Mouse (Mus musculus): ENCODE data around the gene Sema6c. TPM values are rescaled to one million over a fixed set of nuclear protein-coding genes. Genes with fewer than 3 reads are reported as not detected.

Gene Sema6c
- total RNA-seq, 2 experiments from 2014 or later = 48.6 to 52.6 TPM

DNA sequence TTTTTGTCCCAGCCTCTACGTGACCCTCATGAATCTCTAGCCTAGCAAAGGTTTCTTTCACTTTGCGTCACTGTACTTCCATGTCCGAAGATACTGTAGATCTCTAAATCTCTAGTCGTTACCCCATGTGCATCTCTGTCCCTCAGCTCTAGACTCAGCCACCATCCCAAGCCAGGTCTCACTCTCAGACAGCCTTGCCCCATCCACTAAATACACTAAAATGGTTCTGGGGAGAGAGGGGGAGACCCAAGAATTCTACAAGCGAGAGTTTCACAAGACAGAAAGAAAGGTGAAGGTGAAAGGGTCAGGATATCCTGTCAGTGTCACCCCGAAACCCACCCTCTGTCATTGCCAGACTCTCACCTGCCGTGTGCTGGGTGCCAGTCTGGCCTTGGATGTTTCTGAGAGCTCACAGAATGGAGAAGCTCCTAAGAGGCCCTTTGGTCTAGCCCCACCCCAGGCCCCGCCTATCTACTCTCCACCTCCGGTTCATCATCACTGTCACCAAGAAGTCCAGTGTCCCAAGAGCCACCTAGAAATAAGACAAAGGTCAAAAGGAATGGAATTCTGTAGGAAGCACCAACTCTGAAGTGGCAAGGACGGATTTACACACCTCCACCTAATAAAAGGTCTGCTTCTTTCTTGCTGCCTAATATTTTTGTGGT is 18.2 kb upstream of the Sema6c start, which contains the start of gene Tnfaip8l2:
Gene Tnfaip8l2 (minus strand): TSS at position 409 of the 665 bp plus-strand sequence.
- no peak for DNase-seq (ENCODE audit: low spot score in 2 of 2)

DNA sequence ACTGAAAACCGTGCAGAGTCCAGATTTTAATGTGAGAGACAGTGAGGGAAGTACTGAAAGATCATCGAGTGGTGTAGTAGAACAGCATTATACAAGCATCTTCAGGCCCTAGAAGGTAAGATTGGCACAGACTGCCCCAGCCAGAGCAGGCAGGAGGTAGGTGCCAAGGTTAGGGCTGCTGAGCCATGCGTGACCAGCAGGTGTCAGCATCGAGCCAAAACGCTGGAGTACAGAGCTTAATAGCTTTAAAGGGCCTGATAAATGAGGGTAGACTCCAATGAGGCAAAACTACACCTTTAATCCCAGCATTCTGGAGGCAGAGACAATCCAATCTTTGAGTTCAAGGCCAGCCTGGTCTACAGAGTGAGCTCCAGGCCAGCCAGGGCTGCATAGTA is 17.6 kb upstream of the Sema6c start:
- peak; percentile 86 to 88 for DNase-seq (ENCODE audit: low spot score in 2 of 2)

DNA sequence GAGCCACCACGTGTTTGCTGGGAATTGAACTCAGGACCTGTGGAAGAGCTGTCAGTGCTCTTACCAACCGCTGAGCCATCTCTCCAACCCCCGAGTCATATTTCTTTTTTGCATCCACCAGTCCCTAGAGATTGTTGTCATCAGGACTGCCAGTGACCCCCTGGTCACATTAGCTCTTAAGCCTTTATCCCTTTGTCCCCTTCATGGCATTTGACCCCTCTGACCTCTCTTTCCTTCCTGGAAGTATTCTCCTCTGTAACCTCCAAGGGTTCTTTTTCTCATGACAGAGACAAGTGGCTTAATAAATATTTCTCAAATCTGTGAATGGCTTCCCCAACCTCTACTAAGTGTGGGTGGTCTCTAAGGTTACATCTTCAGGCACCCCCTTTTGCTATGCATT is 12.3 kb upstream of the Sema6c start:
- no peak for DNase-seq (ENCODE audit: low spot score in 2 of 2)

DNA sequence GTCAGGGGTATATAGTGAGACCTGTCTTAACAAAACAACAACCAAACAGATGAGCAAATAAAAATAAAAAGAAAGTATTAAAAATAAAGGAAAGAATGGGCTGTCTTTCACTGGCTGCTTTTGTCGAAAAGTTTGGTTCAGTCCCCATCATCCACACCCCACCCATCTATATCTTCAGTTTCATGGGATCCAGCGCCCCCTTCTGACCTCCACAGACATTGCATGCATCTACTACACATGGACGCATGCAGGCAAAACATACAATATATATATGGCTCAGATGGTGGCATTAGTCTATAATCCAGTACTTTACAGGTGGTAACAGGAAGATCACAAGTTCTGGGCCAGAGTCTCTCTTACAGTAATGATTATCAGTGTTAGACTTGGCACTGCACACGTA is 6.4 kb upstream of the Sema6c start:
- no peak for DNase-seq (ENCODE audit: low spot score in 2 of 2)

DNA sequence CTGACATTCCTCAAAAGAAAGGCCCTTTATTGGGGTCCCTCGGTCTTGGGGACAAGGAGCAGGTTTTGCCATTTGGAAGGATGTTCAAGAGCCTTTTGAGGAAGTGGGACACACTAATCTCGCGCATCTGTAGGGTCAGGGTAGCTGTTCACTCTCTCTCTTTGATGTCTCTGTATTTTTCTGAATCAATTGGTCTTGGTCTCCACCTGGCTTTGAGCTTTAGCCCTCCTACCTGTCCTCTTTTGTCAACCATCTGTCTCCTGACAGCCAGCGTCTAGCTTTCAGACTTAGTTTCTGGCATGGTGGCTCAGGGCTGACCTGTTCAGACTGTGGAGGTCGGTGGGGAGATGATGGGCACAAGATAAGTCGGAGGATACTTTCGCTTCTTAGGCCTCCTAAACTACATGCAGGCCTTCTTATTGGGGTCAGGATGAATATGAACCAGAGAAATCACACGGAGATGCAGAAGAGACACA is 708 bp upstream of the Sema6c start:
- no peak for DNase-seq (ENCODE audit: low spot score in 2 of 2)

DNA sequence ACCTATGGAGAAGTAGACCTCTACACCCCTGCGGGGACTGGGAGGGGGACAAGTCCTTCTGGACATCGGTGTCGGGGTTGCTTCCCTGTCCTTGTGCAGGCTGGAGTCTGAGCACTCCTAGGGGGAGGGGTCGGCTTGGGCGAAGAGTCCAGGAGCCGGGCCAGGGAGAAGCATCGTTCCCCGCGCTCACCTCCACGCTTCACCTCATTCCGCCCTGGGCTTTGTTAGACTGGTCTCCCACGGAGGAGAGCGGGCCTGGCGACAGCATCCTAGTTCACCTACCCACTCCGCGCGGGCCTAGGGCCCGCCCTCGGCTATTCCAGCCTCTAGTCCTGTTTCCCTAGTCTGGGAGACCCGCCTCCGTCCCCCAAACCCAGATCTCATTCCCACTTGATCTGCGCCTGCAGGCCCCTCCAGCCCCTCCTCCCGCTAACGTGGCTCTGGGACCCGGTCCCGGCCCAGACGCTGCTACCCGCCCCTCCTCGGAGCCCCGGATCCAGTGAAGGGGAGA is 839 bp downstream of the Sema6c start:
- peak in 1 of 2 experiments; percentile 31 for DNase-seq (ENCODE audit: low spot score in 2 of 2)

DNA sequence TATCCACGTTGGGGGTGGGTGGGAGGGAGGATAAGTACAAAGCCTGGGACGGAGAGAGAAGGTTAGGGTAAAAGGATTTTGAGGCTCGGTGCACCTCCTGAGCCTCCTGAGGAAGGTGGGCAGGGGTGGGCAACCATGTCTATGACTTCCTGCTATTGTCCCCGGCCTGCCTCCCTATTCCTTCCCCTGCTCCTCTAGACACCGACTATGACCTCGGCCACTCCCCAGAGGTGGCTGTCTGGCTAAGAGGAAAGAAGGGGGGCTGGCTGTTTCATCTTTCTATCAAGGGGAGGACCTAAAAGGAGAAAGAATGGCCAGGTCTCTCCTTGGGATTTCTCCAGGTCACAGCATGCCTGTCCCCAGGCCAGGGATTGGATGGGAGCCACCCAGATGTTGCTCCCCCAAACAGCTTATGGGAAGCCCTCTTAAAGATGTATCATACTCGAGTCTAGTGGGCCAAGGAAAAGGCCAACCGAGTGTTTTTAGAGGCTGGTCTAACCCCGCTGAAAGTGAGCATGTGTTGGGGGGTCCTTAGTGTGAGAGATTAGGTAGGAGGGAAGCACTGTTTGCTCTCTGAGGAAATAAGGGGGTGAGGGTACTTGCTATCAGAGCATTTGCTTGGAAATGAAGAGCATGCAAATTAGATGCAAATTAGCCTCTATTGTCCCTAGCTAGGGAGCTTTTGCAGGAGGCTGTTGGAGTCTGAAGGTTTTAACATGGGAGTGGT is 1.5 kb downstream of the Sema6c start:
- no peak for DNase-seq (ENCODE audit: low spot score in 2 of 2)

DNA sequence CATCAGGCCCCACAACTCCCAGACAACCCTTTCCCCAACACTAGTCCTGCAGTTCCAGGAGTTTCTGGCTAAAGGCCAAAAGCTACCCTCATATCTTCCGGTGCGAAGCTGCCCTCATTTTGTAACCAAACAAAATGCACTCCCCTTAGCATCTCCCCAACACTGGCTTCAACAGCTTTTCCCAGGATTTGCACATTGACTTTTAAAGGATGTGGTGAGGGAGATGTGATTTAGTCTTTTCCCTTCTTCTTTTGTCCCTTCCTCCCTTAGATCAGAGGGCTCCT is 2.0 kb downstream of the Sema6c start:
- no peak for DNase-seq (ENCODE audit: low spot score in 2 of 2)

DNA sequence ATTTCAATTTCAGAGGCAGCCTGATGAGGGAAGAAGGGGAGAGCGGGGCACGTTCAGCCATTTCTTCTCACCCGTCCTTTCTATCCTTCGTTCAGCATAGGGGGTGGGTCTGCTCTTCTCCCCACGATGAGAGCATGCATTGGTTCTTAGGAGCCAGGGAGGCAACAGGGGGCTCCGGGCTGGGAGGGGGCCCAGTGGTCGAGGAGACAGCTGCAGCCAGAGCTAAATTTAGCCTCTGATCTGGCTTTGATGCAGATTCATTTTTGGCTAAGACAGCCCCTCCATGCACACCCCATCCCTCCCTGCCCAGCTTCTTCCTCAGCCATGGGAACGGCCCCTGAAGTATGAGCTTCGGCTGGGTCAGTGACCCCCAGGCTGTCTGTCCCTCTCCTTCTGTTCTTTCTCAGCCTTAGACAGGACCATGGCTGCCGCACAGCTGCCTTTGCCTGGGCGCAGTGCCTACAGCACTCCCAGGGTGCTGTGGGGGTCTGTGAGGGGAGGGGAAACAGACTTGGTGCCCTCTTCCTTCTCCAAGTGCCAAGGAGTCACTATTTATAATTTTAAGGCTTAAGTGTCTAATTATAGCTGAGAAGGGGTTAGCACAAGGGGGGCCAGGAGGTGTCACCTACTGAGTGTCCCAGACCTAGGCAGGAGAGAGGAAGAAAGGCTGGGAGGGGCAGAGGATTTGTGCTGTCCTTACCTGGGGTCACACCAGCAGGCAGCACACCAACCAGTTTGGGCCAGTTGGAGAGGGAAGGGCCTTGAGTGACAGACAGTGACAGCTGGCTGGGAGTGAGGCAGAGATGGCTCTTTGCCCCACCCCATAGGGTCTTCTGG is 3.4 kb downstream of the Sema6c start:
- DNase-seq (ENCODE audit: low spot score in 2 of 2) = no peak

DNA sequence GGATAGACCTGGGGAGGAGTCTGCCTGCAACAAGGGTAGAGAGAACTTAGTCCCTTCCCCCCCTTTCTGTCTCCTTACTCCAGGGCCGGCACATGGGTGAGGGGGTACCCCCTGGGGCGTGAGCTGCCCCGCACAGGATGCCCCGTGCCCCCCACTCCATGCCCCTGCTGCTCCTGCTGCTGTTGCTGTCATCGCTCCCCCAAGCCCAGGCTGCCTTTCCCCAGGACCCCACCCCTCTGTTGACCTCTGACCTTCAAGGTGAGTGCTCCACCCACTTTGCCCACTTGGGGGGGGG is 3.9 kb downstream of the Sema6c start:
- no peak for DNase-seq (ENCODE audit: low spot score in 2 of 2)

DNA sequence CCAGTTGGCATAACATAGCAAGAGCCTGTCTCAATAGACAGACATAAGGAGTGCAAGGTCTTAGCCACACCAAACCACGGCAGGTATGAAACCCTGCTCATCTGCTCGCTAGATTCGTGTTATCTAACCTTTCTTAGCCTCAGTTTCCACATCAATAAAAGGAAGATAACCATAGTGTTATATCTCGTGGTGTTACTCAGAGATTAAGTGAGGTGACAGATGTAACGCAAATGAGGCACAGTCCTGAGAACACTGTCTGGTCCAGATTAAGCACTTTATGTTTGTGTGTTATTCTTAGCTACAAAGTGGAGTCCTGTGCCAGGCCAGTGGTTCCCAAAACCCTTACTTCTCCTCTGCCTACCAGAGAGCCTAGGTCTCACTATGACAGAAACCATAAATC is 4.6 kb downstream of the Sema6c start:
- DNase-seq (ENCODE audit: low spot score in 2 of 2) = no peak

DNA sequence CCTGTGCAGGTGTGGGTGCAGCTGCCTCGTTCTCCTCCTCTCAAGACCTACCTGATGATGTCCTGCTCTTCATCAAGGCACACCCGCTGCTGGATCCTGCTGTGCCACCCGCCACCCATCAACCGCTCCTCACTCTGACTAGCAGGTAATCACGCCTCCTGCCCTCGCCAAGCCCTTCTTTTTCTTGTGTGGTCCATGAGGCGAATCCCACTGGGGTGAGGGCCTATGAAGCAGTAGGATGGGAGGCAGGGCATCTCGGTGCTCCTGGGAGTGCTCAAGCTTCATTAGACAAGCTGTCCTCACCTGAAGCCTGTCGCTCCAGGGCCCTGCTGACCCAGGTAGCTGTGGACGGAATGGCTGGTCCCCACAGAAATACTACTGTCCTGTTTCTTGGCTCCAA is 9.7 kb downstream of the Sema6c start:
- DNase-seq (ENCODE audit: low spot score in 2 of 2) = no peak

DNA sequence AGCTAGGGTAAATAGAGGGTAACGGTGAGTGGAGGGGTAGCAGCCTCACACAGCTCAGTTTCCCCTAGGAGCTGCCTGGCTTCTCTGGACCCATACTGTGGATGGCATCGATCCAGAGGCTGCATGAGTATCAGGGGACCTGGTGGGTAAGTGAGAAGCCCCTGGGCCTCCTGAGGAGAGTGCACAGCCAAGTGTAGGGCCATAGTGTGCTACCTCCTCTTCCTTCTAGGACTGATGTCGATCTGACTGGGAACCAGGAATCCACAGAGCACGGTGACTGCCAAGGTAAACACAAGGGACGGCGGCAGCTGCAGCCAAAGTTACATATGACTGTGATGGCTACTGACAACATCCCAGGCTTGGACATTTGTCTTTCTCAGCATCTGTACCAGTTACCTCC is 10.8 kb downstream of the Sema6c start:
- no peak for DNase-seq (ENCODE audit: low spot score in 2 of 2)

DNA sequence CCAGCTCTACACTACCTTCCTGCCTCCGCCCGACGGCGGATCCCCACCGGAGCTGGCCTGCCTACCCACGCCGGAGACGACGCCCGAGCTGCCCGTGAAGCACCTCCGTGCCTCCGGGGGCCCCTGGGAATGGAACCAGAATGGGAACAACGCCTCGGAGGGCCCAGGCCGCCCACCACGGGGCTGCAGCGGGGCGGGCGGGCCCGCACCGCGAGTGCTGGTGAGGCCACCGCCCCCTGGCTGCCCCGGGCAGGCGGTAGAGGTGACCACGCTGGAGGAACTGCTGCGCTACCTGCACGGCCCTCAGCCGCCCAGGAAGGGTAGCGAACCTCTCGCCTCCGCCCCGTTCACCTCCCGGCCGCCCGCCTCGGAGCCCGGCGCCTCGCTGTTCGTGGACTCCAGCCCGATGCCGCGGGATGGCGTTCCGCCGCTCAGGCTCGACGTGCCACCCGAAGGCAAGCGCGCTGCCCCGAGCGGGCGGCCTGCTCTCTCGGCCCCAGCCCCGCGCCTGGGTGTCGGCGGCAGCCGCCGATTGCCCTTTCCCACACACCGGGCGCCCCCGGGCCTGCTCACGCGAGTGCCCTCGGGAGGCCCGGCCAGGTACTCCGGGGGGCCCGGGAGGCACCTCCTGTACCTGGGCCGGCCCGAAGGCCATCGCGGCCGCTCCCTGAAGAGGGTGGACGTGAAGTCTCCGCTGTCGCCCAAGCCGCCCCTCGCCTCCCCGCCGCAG is 12.4 kb downstream of the Sema6c start:
- DNase-seq (ENCODE audit: low spot score in 2 of 2) = no peak

DNA sequence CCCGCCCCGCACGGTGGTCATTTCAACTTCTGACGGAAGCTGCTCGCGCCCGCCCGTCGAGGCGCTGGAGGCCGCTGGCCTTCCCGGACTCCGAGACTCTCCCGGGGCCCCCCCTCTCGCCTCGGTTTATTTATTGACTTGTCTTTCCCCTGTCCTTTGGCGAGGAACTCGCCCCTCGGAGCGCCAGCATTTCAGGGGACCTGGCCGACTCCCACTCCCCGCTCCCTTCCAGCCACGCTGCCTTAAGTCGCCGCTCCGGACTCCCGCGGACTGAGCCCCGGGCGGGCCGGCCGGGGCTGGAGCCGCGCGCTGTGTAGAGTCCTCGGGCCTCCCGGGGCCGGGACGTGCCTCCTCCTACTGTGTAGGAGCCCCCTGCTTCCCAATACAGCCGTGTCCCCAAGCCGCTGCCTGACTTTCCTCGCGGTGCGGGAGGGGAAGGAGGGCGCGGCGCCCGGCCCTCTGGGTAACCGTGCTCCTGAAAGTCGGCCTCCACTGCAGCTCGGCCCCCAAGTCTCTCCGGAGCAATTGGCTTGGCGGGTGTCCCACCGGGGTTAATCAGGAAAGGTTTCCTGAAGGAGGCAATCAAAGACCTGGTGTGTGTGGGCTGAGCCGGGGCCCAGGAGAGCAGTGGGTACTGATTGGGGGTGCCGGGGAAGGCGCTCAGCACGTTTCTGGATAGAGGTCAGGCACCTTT is 13.1 kb downstream of the Sema6c start:
- peak in 1 of 2 experiments; percentile 36 for DNase-seq (ENCODE audit: low spot score in 2 of 2)

DNA sequence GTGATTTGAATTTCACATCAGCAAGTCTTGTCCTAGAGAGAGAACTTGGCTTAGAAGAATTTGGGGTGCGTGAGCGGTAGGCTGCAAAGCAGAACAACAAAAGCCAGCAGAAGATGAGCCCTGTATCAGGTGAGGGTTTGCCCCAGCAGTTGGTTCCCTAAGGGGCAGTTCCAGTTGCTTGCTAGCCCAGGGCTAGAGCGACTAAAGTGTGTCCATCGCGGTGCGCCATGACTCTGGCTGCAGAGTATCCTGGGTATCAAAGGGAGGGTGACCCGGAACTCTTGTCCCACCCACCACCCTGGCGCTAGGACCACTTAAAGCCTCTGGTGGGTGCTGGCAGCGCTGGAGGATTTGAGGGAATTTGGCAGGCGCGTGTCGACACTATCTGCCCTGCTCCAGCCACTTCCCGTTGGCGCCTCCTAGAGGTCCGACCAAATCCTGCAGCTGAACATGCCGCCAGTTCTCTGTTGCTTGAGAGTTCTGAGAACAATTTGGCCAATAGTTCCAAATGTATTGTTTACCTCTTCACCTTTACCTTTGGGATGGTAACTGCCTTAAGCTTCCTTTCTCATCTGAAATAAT is 13.8 kb downstream of the Sema6c start:
- peak; percentile 75 to 81 for DNase-seq (ENCODE audit: low spot score in 2 of 2)

DNA sequence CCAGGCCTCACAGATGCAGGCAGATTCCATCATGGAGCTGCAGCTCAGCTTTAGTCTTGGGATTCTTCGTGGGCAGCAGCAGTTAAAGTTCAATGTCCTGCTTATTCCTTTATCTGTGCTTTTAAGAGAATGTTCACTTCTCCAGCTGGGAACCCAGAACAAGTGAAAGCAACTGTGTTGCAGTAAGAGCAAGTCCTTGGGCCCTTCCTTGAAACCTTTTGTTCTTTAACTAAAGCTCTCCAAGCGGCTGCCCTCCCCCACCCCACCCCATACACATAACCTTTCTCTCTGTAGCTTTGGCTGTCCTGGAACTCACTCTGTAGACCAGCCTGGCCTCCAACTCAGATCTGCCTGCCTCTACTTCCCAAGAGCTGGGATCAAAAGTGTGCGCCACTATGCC is 16.2 kb downstream of the Sema6c start:
- DNase-seq (ENCODE audit: low spot score in 2 of 2) = no peak

DNA sequence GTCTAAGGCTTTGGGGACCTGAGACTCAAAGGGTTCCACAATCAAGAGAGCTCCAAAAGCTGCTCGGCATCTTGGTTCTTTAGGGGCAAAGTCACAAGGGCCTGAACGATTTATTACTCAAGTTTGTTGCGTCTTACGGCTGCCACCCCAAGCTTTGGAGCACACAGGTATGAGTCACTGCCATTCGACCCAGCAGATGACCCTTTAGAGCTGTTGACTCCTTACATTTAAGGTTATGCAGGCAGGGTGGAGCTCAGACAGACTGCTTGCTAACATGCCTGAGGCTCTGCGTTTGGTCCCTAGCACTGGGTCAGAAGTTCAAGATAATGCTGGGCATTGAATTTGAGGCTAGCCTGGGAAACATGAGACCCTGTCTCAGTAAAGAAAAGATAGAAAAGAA is 17.3 kb downstream of the Sema6c start:
- no peak for DNase-seq (ENCODE audit: low spot score in 2 of 2)

DNA sequence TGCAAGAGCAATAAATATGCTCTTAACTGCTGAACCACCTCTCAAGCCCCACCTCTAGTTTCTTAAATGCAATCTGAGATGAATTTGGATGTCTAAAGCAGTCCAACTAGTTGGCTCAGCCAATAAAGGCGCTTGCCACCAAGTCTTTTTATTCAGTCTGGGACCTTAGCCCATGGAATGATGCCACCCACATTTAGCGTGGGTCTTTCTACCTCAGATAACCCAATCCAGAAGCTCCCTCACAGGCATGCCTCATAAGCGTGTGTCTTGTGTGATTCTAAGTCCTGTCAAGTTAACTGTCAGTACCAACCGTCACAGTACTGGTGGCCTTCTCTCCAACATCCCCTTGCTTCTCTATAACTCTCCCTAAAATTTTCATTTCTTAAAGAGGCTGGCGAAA is 18.7 kb downstream of the Sema6c start:
- DNase-seq (ENCODE audit: low spot score in 2 of 2) = no peak

DNA sequence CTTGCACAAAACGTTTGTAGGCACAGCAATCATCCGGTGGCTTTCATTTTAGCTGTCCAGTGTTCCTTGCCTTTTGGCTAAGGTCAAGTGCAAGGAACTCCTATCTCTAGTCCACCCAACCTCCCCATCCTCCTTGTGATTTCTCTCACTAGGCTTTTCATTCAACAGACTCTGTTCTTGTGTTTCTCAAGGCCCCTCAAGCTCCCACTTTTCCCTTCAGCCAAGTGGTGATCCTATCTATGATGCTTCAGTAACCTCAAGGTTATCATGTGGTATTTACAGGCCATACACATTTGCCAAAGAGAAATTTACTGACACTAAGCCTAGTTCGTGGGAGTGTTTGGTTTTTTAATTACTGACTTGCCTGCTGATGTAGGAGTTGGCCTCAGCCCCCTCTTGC is 19.6 kb downstream of the Sema6c start:
- DNase-seq (ENCODE audit: low spot score in 2 of 2) = no peak

Measured in layer of hippocampus, postnatal 14 days (tissue).